Mouse (Mus musculus): Measurements from ENCODE around the gene Gemin8. TPM values are rescaled to one million over a fixed set of nuclear protein-coding genes. Genes with fewer than 3 reads are reported as not detected.

Gene Gemin8
- 18.8 and 20.0 TPM in 2 replicates for total RNA-seq (2015)
- total RNA-seq (2017), result 10.4 and 11.9 TPM in 2 replicates

- peak; percentile 93 for ATAC-seq (replicated peaks; ENCODE audit: poor library complexity)
These were observed at the start of gene Gemin8 for GRCm38 (mm10) chrX:166169892-166170799. Gene Gemin8, plus strand, starts transcription at chrX:166170454.

GRCm38 (mm10) chrX:166147158-166147846 is 23.0 kb upstream of the Gemin8 start:
- ATAC-seq (replicated peaks; ENCODE audit: poor library complexity), result no peak

GRCm38 (mm10) chrX:166162773-166163172 is 7.5 kb upstream of the Gemin8 start:
- ATAC-seq (replicated peaks; ENCODE audit: poor library complexity), result peak; percentile 82

GRCm38 (mm10) chrX:166167307-166167706 is 2.9 kb upstream of the Gemin8 start:
- peak; percentile 41 for ATAC-seq (replicated peaks; ENCODE audit: poor library complexity)

GRCm38 (mm10) chrX:166167923-166168322 is 2.3 kb upstream of the Gemin8 start:
- ATAC-seq (replicated peaks; ENCODE audit: poor library complexity), result no peak

GRCm38 (mm10) chrX:166170800-166171738 is 815 bp downstream of the Gemin8 start:
- peak; percentile 17 for ATAC-seq (replicated peaks; ENCODE audit: poor library complexity)

- ATAC-seq (replicated peaks; ENCODE audit: poor library complexity), result no peak
These were observed 1.8 kb downstream of the Gemin8 start for GRCm38 (mm10) chrX:166172041-166172440.

- ATAC-seq (replicated peaks; ENCODE audit: poor library complexity), result no peak
These were observed 2.4 kb downstream of the Gemin8 start for GRCm38 (mm10) chrX:166172661-166173060.

GRCm38 (mm10) chrX:166173796-166174195 is 3.5 kb downstream of the Gemin8 start:
- ATAC-seq (replicated peaks; ENCODE audit: poor library complexity), result no peak

- no peak for ATAC-seq (replicated peaks; ENCODE audit: poor library complexity)
These were observed 7.7 kb downstream of the Gemin8 start for GRCm38 (mm10) chrX:166177929-166178328.

- peak; percentile 42 for ATAC-seq (replicated peaks; ENCODE audit: poor library complexity)
These were observed 12.8 kb downstream of the Gemin8 start for GRCm38 (mm10) chrX:166183094-166183493.

GRCm38 (mm10) chrX:166185327-166185913 is 15.2 kb downstream of the Gemin8 start:
- no peak for ATAC-seq (replicated peaks; ENCODE audit: poor library complexity)

GRCm38 (mm10) chrX:166187803-166188202 is 17.5 kb downstream of the Gemin8 start:
- ATAC-seq (replicated peaks; ENCODE audit: poor library complexity), result no peak

GRCm38 (mm10) chrX:166196327-166196726 is 26.1 kb downstream of the Gemin8 start:
- peak; percentile 77 for ATAC-seq (replicated peaks; ENCODE audit: poor library complexity)

GRCm38 (mm10) chrX:166198266-166198665 is 28.0 kb downstream of the Gemin8 start:
- ATAC-seq (replicated peaks; ENCODE audit: poor library complexity), result no peak

- peak; percentile 42; the same call in 1 of the 2 replicates for ATAC-seq (replicated peaks; ENCODE audit: poor library complexity)
These were observed 29.6 kb downstream of the Gemin8 start for GRCm38 (mm10) chrX:166199812-166200211.

GRCm38 (mm10) chrX:166214576-166214975 is 44.3 kb downstream of the Gemin8 start:
- ATAC-seq (replicated peaks; ENCODE audit: poor library complexity), result no peak

- no peak for ATAC-seq (replicated peaks; ENCODE audit: poor library complexity)
These were observed 46.0 kb downstream of the Gemin8 start for GRCm38 (mm10) chrX:166216248-166216647.

GRCm38 (mm10) chrX:166216720-166217119 is 46.5 kb downstream of the Gemin8 start:
- peak; percentile 31; the same call in 1 of the 2 replicates for ATAC-seq (replicated peaks; ENCODE audit: poor library complexity)

GRCm38 (mm10) chrX:166219331-166219730 is 49.1 kb downstream of the Gemin8 start:
- no peak for ATAC-seq (replicated peaks; ENCODE audit: poor library complexity)
